Mouse (Mus musculus): ENCODE results near the gene Mzf1.
"Not testable (repeated sequence)": the region's sequence is repeated elsewhere in the genome, so short reads cannot be mapped to it uniquely, and the experiment has no call there.

Mzf1 gene

DNA sequence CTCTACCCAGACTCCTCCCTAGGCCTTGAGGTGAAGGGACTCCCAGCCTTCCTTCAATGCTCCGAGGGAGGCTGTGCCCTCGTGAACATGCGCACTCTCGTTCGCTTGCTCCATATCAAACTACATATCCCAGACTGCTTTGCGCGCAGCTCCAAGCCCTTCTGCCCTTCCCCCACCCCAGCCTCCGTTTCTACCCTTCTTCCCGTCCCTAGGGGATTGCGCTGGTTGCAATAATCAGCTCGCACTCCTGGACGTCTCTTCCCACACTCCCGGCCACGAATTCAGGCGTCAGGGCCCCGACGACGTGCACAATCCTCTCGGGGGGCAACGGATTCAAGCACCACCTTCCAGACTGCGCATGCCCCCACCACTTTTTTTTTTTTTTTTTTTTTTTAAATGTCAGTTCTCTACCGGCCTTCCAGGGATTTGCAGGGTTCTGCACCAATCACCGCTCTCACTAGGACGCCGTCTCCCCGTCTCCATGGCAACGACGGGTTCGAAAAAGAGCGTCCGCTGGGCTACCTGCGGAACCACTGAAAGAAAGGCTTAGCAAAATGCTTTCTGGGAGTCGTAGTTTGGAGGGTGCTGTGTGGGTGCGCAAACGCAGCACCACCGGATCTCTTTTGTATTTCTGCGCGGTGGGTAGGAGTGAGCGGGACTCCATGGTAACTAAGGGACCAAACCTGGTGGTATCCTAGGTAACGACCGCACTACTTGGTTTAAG is at the start of gene Mzf1:
Mzf1 (minus strand) TSS at position 478 of the 724 bp plus-strand sequence.
- peak; percentile 88 to 91 for DNase-seq (ENCODE audit: low spot score in 2 of 2)

DNA sequence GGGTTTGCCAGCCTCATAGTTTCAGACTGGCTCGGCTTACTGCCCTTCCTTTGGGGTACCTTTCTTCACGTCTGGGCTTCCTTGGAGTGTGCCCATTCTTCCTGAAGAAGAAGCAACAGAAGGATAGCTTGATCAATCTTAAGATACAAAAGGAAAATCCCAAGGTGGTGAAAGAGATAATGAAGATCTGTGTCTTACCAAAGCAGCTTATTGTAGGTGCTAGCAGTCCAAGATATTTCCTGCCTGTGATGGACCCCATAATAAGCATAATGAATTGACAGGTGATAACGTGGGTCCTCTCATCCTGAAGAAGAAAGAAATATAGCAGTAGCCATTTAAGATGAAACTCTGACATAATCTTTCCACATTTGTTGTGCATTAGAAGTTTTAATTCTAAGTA is 40.5 kb upstream of the Mzf1 start, which contains the start of gene Vmn1r85:
Vmn1r85 (minus strand) TSS at position 101 of the 400 bp plus-strand sequence.
- no peak for DNase-seq (ENCODE audit: low spot score in 2 of 2)

DNA sequence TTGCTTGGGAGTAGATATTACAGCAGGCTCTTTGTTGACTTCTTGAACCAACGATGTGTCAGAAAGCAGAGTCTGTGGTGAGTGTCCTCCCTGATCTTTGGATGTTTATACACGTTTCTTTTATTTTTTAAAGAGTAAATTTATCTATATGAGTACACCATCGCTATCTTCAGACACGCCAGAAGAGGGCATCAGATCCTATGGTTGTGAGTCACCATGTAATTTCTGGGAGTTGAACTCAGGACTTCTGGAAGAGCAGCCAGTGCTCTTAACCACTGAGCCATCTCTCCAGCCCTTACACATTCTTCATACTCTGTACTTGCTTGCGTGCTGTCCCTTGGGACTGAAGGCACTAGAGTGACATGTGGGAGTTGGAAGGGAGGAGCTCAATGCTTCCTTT is 17.7 kb upstream of the Mzf1 start:
- DNase-seq (ENCODE audit: low spot score in 2 of 2): no peak

DNA sequence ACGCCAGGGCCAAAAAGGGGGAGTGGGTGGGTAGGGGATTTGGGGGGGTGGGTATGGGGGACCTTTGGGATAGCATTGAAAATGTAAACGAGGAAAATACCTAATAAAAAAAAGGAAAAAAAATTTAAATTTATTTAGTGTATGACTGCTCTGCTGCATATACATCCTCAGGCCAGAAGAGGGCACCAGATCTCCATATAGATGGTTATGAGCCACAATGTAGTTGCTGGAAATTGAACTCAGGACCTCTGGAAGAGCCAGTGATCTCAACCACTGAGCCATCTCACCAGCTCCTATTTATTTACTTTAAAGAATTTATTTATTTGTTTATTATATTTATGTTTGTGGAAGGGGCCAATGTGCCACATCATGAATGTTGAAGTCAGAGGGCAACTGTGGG is 8.8 kb upstream of the Mzf1 start:
- DNase-seq (ENCODE audit: low spot score in 2 of 2): not testable (repeated sequence)

DNA sequence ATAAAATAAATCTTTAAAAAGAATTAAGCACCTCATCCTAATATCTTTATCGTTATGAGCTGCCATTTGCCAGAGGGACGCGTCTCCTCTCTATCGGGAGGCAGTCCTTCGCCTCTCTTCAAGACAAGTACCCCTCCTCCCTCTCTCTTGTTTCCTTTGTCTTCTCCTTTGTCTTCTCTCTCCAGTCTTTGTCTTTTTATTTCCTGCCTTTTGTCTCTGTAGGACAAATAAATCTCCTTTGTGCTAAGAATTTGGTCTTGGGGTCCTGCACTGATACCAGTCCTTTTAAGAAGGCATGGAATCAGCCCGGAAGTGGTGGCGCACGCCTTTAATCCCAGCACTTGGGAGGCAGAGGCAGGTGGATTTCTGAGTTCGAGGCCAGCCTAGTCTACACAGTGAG is 5.0 kb upstream of the Mzf1 start:
- no peak for DNase-seq (ENCODE audit: low spot score in 2 of 2)

DNA sequence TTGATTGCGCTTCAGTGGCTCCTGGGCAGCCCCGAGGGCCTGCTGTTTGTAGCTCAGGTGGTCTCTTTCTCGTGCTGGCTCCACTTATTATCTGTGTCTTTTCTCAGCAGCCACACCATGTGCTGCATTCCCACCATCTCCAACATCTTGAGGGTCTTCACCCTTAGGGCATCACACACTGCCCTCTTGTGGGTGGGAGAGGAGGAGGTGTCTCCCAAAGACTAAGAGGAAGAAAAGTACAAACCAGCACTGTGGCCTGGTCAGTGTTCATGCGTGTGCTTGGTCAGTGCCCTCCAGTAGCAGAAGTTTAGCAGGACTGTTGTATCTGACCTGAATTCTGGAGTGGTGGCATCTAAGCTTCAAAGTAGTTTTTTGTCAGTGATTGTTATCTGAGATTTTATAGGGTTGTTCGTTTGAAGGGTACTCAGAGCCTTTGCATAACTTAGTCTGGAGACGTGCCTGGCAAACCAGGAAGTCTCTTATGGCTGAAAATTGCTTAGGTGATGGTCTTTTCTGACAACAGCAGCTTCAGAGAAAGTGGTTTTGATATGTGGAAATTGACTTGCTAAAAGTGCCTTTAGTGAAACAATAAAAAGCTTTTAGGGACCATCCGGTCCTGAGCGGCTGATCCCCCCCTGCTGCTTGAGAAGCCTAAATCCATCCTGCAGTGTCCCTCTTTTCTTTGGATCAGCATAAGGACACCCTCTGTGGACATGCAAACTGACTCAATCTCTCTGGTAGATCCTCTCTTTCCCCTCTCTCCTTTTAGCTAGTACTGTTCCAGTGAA is 2.5 kb upstream of the Mzf1 start:
- no peak for DNase-seq (ENCODE audit: low spot score in 2 of 2)

DNA sequence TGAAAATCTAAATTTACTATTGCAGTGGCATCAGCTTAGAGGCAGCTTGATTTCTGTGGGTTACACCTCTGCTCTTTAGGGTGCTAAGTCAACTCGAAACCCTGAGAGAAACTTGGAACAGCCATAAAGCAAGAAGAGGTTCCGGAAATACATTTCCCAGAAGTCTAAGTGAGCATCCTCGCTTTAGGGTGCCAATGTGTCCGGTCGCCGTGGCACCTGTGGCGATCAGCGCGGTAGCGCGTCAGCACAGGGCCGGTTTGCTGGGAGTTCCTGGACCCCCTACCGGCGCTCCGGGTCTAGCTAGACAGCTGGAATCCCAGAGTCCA is 640 bp downstream of the Mzf1 start:
- no peak for DNase-seq (ENCODE audit: low spot score in 2 of 2)

DNA sequence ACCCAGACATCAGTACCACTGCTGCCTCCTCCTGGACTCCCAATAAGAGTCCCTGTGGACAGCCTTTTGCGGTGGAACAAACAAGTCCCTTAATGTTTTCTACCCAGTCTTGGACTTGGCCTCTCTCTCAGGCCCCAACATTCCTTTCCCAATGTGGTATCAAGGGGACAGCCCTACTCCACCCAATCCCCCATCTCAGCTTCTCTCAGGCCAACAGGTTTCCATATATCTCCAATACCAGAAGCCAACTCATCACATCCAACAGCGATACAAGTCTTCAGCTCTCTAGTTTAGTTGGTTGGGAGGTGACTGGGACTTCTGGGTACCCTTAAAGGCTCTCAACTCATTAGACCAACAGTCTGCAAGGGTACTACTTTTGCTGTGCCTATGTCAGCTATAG is 1.1 kb downstream of the Mzf1 start:
- DNase-seq (ENCODE audit: low spot score in 2 of 2): no peak

DNA sequence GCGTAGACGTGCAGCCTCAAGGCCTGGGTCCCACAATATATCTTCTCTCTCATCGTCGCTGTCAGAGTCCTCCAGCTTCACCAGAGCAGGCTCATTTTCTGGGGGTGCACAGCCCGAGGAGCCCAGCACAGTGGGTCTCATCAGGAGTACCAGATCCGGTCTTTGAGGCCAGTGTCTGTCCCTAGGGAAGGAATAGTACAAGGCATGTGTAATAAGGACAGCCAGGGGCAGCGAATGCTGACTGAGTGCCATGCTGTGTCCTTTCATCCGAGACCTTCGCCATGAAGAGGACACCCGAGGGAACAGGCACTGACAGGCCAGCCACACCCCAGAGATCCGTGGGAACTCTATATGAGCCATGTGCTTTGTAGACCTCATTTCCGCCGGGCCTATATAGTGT is 1.6 kb downstream of the Mzf1 start:
- no peak for DNase-seq (ENCODE audit: low spot score in 2 of 2)

DNA sequence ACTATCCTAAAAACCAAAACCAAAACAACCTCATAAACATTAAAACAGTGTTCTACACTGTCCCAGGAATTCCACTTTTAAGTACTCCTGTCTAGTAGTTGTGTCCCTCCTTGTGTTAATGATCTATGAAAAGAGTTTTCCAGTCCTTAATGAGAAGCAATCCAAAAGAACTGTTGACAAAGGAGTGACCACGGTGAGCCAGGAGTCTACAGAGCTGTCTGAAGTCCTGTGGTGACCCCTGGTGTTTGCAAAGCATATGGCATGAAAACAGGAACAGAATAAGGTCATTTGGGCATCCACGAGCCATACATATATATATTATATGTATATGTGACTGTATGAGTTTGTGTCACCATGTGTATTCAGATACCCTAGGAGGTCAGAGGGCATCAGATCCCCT is 8.5 kb downstream of the Mzf1 start:
- DNase-seq (ENCODE audit: low spot score in 2 of 2): peak; percentile 57 to 65

DNA sequence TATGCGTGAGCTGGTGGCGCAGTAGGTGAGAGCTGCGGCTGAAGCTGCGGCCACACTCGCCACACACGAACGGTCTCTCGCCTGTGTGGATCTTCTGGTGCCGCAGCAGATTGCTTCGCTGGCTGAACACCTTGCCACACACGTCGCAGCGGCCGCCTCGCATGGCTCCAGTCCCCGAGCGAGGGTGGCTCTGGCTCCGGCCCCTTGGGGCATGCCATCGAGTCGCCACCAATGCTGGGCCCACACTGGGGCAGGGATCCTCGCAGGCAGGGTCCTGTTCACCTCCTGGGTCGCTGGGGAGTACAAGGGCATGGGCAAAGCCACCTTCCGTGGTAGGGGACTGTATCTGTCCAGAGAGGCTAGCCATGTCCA is 10.3 kb downstream of the Mzf1 start:
- DNase-seq (ENCODE audit: low spot score in 2 of 2): no peak

DNA sequence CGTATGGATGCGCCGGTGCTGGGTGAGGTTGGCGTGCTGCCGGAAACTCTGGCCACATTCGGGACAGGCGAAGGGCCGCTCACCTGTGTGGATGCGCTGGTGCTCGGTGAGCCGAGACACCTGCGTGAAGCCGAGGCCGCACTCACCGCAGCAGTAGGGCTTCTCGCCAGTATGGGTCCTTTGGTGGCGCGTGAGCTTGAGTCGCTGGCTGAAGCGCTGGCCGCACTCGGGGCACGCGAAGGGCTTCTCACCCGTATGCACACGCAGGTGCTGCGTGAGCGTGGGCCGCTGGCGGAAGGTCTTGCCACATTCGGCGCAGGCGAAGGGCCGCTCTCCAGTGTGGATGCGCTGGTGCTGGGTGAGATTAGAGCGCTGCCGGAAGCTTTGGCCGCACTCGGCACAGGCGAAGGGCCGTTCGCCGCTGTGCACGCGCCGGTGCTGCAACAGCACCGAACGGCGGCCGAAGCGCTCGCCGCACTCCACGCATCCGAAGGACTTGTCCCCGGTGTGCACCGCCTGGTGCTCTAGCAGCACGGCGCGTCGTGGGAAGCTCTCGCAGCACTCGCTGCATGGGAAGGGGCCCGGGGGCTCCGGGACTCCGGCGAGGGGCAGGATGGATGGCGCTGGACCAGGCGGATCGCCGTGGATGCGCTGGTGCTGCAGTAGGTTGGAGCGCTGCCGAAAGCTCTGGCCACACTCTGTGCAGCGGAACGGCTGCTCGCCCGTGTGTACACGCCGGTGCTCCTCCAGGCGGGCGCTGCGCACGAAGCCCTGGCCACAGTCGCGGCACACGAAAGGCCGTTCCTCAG is 10.9 kb downstream of the Mzf1 start:
- no peak for DNase-seq (ENCODE audit: low spot score in 2 of 2)

DNA sequence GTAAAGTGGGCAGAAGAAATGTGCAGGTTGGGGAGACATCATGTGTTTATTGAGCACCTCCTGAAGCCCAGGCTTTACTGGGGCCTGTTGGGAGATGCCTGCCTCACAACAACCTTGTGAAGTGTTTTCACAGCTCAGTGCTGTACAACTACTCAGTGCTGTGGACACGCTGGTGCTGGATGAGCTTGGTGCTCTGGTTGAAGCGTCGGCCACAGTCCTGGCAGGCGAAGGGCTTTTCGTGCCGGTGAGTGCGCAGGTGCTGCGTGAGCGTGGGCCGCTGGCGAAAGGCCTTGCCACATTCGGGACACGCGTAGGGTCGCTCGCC is 11.5 kb downstream of the Mzf1 start:
- no peak for DNase-seq (ENCODE audit: low spot score in 2 of 2)

DNA sequence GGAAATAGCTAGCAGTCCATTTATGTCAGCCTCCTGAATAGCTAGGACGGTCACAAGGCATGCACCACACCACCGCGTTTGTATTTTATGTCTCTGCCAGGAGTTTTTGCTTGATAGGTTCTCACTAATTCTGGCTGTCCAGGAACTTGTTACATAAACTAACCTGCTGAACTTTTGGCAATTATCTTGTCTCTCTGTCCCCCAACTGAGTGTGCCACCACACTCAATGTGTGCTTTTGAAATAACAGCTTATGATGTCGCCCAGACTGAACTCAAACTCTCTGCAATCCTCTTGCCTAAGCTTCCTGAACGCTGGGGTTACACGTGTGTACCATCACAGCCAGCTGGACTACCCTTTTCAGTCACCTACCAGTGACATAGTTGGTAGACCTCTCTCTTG is 12.1 kb downstream of the Mzf1 start:
- no peak for DNase-seq (ENCODE audit: low spot score in 2 of 2)

DNA sequence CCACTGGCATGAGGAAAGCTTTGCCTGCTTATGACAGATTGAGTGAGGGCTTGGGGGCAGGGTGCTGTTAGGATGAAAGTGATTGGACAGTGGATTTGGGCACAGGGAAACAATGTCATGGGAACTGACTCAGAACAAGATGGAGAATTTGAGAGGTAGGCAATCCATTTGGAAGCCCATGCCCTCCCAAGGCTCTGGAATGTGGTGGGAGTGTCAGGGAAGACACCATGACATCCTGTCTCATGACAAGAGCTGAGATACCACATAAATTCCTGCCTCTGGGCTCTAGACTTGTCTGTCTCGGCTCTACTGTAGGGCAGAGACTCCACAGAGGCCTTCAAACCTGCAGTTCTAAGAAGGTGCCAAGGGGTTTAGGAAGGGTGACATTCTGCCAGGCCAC is 13.3 kb downstream of the Mzf1 start:
- no peak for DNase-seq (ENCODE audit: low spot score in 2 of 2)

DNA sequence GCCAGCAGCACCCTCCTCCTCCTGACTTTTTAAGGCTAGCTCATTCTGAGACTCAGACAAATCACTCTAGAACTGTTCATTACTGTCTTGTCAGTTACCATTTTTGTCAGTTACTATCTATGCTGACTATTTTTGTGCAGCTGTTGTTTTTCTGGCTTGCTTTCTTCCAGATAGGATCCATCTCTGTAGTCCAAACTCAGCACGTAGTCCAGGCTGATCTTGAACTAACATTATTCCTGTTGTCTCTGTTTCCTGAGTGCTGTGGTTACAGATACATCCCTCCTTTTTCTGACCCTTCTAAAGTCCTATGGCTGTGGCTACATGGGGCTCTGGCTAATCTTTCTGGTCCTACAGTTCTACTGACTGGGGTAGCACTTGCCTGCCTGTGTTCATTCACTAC is 15.4 kb downstream of the Mzf1 start:
- DNase-seq (ENCODE audit: low spot score in 2 of 2): no peak

DNA sequence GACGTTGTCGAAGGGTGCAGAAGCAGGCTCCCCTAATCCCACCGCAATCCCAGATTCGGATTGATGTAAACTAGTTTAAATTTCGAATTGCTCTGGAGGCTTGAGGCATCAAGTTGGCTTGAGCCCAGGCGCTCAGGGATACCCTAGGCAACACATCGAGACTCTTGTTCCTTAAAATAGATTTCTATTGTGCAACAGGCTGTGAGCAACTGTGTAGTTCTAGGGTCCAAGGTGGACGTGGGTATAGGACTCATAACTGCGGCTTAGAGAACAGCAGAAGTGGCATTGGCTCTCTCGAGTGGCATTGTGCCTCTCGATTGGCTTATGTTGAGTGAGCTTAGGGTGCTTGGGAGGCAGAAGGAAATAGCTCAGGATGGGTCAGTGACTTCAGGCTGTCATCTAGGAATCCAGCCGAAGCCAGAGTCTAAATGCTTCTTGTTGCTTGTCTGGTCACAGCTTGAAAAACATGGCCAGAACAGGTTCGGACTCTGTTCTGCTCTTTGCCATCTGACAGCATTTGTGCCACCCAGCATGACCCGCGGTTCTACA is 15.9 kb downstream of the Mzf1 start:
- DNase-seq (ENCODE audit: low spot score in 2 of 2): no peak

DNA sequence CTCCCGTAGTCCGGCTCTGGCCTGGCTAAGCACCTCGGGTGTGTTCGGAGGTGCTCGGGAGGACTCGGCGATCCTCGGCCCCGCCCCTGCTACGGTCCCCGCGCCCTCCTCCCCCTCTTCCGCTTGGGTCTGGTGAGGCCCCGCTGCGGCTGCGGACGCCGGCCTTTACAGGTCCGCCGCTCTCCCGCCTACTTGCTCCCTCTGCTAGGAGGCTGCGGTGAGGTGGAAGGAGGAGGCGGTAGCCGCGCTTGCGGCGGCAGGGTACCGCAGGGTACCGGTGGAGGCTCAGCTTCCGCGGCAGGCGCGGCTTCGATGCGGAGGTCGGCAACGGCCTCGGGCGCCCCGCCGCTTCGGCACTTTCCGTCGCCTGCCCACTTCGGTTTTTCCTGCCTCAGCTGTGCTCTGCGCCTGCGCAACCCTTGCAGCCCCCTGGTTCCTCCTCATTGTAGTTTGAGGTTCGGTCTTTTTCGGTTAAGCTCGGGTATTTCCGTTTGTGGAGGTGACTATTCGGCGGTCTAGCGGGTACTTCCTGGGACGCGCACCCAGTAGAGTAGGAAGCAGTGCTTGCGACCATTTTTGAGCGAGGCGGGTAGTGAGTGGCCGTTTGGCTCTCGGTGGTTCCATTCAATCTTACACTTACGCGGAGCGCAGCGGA is 16.5 kb downstream of the Mzf1 start, which contains the start of gene Ube2m:
Ube2m (minus strand) TSS at position 375 of the 655 bp plus-strand sequence.
- DNase-seq (ENCODE audit: low spot score in 2 of 2): peak; percentile 97 to 99

DNA sequence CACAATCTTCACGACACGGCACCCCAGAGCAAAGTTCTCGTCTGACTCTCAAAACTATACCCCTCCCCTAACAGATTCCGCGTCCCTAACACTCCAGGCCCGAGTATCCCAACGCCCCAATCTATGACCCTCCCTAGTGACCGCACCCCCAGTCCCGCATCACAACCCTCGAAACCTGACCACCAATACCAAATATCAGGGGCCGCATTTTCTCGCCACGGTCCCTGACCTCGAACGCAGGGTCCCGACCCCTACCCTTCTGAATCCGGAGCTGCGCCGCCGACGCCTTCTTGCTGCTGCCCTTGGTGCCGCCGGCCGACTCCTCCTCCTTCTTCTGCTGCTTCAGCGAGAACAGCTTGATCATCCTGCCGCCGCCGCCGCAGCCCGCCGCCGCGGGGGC is 17.2 kb downstream of the Mzf1 start:
- peak in 1 of 2 experiments; percentile 30 for DNase-seq (ENCODE audit: low spot score in 2 of 2)

DNA sequence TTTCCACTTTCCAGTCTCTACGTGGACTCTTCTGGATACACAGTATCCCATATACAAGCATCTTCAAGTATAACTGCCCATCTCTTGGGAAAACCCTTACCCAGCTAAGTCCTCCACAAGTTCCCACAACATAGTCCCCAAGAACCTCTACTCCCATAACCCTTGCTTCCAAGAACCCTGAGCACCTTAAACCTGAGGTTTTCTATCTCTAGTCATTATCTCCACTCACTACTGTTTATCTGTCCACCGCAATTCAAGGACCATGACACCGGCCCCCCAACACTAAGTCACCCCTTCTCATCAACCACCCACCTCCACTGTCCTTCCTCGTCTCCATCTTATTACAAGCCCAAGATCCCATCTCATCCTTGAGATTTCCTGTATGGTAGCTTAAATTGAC is 17.8 kb downstream of the Mzf1 start:
- DNase-seq (ENCODE audit: low spot score in 2 of 2): no peak

DNA sequence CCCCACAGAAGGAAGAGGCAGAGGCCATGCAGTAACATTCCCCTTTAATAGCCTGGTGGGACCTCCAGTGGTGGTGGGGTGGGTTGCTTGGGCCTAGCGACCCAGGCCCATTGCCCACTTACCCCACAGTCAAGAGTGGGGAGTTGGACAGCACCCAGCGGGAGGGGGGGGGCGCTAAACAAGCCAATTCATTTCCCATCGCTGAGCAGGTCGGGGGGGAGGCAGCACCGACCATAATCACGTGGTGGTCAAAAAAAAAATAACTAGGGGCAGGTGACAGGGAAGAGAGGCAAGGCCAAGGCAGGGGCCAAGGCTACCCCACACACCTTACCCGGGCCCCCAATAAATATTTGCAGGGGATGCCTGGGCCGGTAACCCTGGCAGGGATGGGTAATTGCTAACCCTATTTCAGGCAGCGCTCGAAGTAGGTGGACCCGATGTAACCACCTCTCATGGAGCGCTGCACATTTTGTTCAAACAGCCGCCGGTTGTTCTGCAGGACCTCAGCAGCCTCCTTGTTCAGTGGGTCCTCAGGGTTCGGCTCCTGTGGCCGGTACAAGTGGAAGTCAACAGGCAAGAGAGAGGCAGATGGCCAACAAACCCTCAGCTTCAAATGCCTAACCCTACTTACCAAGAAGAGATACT is 19.2 kb downstream of the Mzf1 start:
- no peak for DNase-seq (ENCODE audit: low spot score in 2 of 2)
